Mouse (Mus musculus): ENCODE results near the gene Eras. TPM values are rescaled to one million over a fixed set of nuclear protein-coding genes. Genes with fewer than 3 reads are reported as not detected.

Eras gene
- polyA plus RNA-seq, 1 experiment from 2014 or later, result not detected

Other genes with a start within 250 kb of the Eras start
- gene Magix, start 247.4 kb downstream of the Eras start, polyA plus RNA-seq (2016; fragmentation: Nextera tagmentation; extraction: Ambion mirVana), result 0.18 TPM in 2 replicates
- 35.5 and 36.4 TPM in 2 replicates for gene Gpkow, start 231.5 kb downstream of the Eras start, polyA plus RNA-seq (2016; fragmentation: Nextera tagmentation; extraction: Ambion mirVana)
- 21.6 and 22.4 TPM in 2 replicates for gene Wdr45, start 214.3 kb downstream of the Eras start, polyA plus RNA-seq (2016; fragmentation: Nextera tagmentation; extraction: Ambion mirVana)
- gene Gm45208, start 206.4 kb downstream of the Eras start, polyA plus RNA-seq (2016; fragmentation: Nextera tagmentation; extraction: Ambion mirVana), result not detected in 2 replicates
- gene Praf2, start 200.2 kb downstream of the Eras start, polyA plus RNA-seq (2016; fragmentation: Nextera tagmentation; extraction: Ambion mirVana), result 43.5 and 44.3 TPM in 2 replicates
- 6.6 and 8.2 TPM in 2 replicates for gene Ccdc120, start 177.7 kb downstream of the Eras start, polyA plus RNA-seq (2016; fragmentation: Nextera tagmentation; extraction: Ambion mirVana)
- 22.3 TPM in 2 replicates for gene Tfe3, start 166.0 kb downstream of the Eras start, polyA plus RNA-seq (2016; fragmentation: Nextera tagmentation; extraction: Ambion mirVana)
- gene Gripap1, start 138.8 kb downstream of the Eras start, polyA plus RNA-seq (2016; fragmentation: Nextera tagmentation; extraction: Ambion mirVana), result 32.0 and 32.2 TPM in 2 replicates
- gene Kcnd1, start 106.3 kb downstream of the Eras start, polyA plus RNA-seq (2016; fragmentation: Nextera tagmentation; extraction: Ambion mirVana), result 1.4 and 1.9 TPM in 2 replicates
- 41.1 and 41.2 TPM in 2 replicates for gene Otud5, start 87.2 kb downstream of the Eras start, polyA plus RNA-seq (2016; fragmentation: Nextera tagmentation; extraction: Ambion mirVana)
- 6.4 and 6.8 TPM in 2 replicates for gene Pim2, start 50.3 kb downstream of the Eras start, polyA plus RNA-seq (2016; fragmentation: Nextera tagmentation; extraction: Ambion mirVana)
- 25.9 and 26.8 TPM in 2 replicates for gene Slc35a2, start 44.6 kb downstream of the Eras start, polyA plus RNA-seq (2016; fragmentation: Nextera tagmentation; extraction: Ambion mirVana)
- gene Pqbp1, start 29.3 kb downstream of the Eras start, polyA plus RNA-seq (2016; fragmentation: Nextera tagmentation; extraction: Ambion mirVana), result 83.8 and 91.4 TPM in 2 replicates
- 117 and 130 TPM in 2 replicates for gene Timm17b, start 29.2 kb downstream of the Eras start, polyA plus RNA-seq (2016; fragmentation: Nextera tagmentation; extraction: Ambion mirVana)
- gene Gm10491, start 20.8 kb downstream of the Eras start, polyA plus RNA-seq (2016; fragmentation: Nextera tagmentation; extraction: Ambion mirVana), result not detected in 2 replicates
- not detected in 2 replicates for gene Gm10490, start 19.1 kb downstream of the Eras start, polyA plus RNA-seq (2016; fragmentation: Nextera tagmentation; extraction: Ambion mirVana)
- gene Pcsk1n, start 8.8 kb downstream of the Eras start, polyA plus RNA-seq (2016; fragmentation: Nextera tagmentation; extraction: Ambion mirVana), result 0.39 and 0.40 TPM in 2 replicates
- gene Hdac6, start 19.3 kb upstream of the Eras start, polyA plus RNA-seq (2016; fragmentation: Nextera tagmentation; extraction: Ambion mirVana), result 30.9 and 32.9 TPM in 2 replicates
- gene Gata1, start 49.5 kb upstream of the Eras start, polyA plus RNA-seq (2016; fragmentation: Nextera tagmentation; extraction: Ambion mirVana), result 4.4 and 6.4 TPM in 2 replicates
- 0.30 TPM in 1 of 2 replicates, not detected in the other for gene Glod5, start 89.9 kb upstream of the Eras start, polyA plus RNA-seq (2016; fragmentation: Nextera tagmentation; extraction: Ambion mirVana)
- gene Suv39h1, start 146.2 kb upstream of the Eras start, polyA plus RNA-seq (2016; fragmentation: Nextera tagmentation; extraction: Ambion mirVana), result 42.8 and 46.2 TPM in 2 replicates
- 0.31 TPM in 1 of 2 replicates, not detected in the other for gene Was, start 161.9 kb upstream of the Eras start, polyA plus RNA-seq (2016; fragmentation: Nextera tagmentation; extraction: Ambion mirVana)
- gene Wdr13, start 204.3 kb upstream of the Eras start, polyA plus RNA-seq (2016; fragmentation: Nextera tagmentation; extraction: Ambion mirVana), result 26.7 and 28.5 TPM in 2 replicates
- gene Rbm3, start 217.3 kb upstream of the Eras start, polyA plus RNA-seq (2016; fragmentation: Nextera tagmentation; extraction: Ambion mirVana), result 326 and 330 TPM in 2 replicates
- 9.2 and 11.1 TPM in 2 replicates for gene Tbc1d25, start 247.6 kb upstream of the Eras start, polyA plus RNA-seq (2016; fragmentation: Nextera tagmentation; extraction: Ambion mirVana)

All from heart, embryonic 12.5 days (tissue).